Mouse (Mus musculus) forebrain, postnatal 0 days (tissue): ENCODE results near the gene Cln6. TPM values are rescaled to one million over a fixed set of nuclear protein-coding genes. Genes with fewer than 3 reads are reported as not detected.
"Not testable (repeated sequence)": the region's sequence is repeated elsewhere in the genome, so short reads cannot be mapped to it uniquely, and the experiment has no call there.

Source experiments
- ATAC-seq: fragments of 200-750 bp; cut with Nextera tagmentation; 2 replicates; pipeline ENCODE4 v1.8.0; 2017; ENCODE audit warnings: mild to moderate bottlenecking, moderate library complexity
- DNase-seq: peaks from one replicate; pipeline ENCODE4 v3.0.0-alpha.2; 2015
- H3K27ac ChIP-seq: fragments of 300-500 bp; sonication (generic); 2 replicates; pipeline ENCODE4 v1.5.1; 2014; ENCODE audit warnings: low read depth, mild to moderate bottlenecking, antibody characterized with exemption, low read length, moderate library complexity, mixed read lengths
- H3K27me3 ChIP-seq: fragments of 300-500 bp; sonication (generic); 2 replicates; pipeline ENCODE4 v1.6.1; 2014; ENCODE audit warnings: mild to moderate bottlenecking, low read length, mixed read lengths; ENCODE audit not compliant: insufficient read depth
- H3K36me3 ChIP-seq: fragments of 300-500 bp; sonication (generic); 2 replicates; pipeline ENCODE4 v1.6.1; 2014; ENCODE audit warnings: mild to moderate bottlenecking, moderate library complexity; ENCODE audit not compliant: insufficient read depth
- H3K4me1 ChIP-seq: fragments of 300-500 bp; sonication (generic); 2 replicates; pipeline ENCODE4 v1.6.1; 2014; ENCODE audit warnings: antibody characterized with exemption; ENCODE audit not compliant: insufficient read depth
- H3K4me2 ChIP-seq: fragments of 300-500 bp; sonication (generic); 2 replicates; pipeline ENCODE4 v1.6.1; 2014; ENCODE audit warnings: low read depth, mild to moderate bottlenecking, moderate library complexity
- H3K4me3 ChIP-seq: fragments of 300-500 bp; sonication (generic); 2 replicates; pipeline ENCODE4 v1.5.1; 2014; ENCODE audit warnings: low read depth, low read length, mixed read lengths
- H3K9ac ChIP-seq: fragments of 300-500 bp; sonication (generic); 2 replicates; pipeline ENCODE4 v1.6.1; 2014; ENCODE audit warnings: mild to moderate bottlenecking
- H3K9me3 ChIP-seq: fragments of 300-500 bp; sonication (generic); 2 replicates; pipeline ENCODE4 v1.6.1; 2016; ENCODE audit warnings: low read length
- CTCF ChIP-seq: sonication (generic); IDR thresholded peaks from 2 replicates; pipeline ENCODE4 v1.5.1; 2016; ENCODE audit warnings: antibody characterized with exemption, control low read depth, low read depth
- WGBS: fragments of 180-500 bp; shearing (Covaris S2); extraction: QIAGEN DNeasy Blood & Tissue Kit; methylation state at CpG from one replicate; pipeline ENCODE4 v1.1.7; 2014; 5-methylcytosine and 5-hydroxymethylcytosine counted together
- polyA plus RNA-seq: library from polyadenylated mRNA; unstranded; fragments of >200 nt; fragmentation: Nextera tagmentation; extraction: Ambion mirVana; gene quantifications from 2 replicates; pipeline ENCODE4 v1.2.1, GENCODE M21; 2015
- total RNA-seq: library from RNA; depleted of rRNA; stranded (reverse); fragments of >200 nt; gene quantifications from 2 replicates; pipeline ENCODE4 v1.2.3, GENCODE M21; 2014

The Cln6 gene
- total and polyA plus RNA-seq, 2 experiments from 2014 or later, result 6.8 to 9.2 TPM

- no peaks in the 10 kb centered on the region for H3K9me3 ChIP-seq
- TF ChIP-seq CTCF, result no peak
- DNase-seq (no peak), ATAC-seq (peak; percentile 16; the same call in 1 of the 2 replicates)
- H3K27me3 ChIP-seq, result no peaks in the 10 kb centered on the region
- 6% methylated on average over 14 of the region's 14 CpGs for WGBS
- H3K9ac ChIP-seq, result peak overlapping the region; percentile 90
- H3K36me3 ChIP-seq, result no peaks in the 10 kb centered on the region
- peak overlapping the region; percentile 91 for H3K4me3 ChIP-seq
- peaks cover 22% of the 10 kb centered on the region for H3K4me1 ChIP-seq
- H3K4me2 ChIP-seq, result peak overlapping the region; percentile 68
- peak overlapping the region; percentile 97 for H3K27ac ChIP-seq
These were observed 26.2 kb upstream of the Cln6 start for GRCm38 (mm10) chr9:62812216-62813049.

- WGBS, result 85% methylated on average over 2 of the region's 2 CpGs
- Histone ChIP-seq H3K4me1 (0 out of 2 replicates have a peak, but pooled peaks cover 8% of the 10 kb centered on the region), H3K9ac (no peak overlapping the region), H3K36me3 (no peaks in the 10 kb centered on the region), H3K4me2 (no peak overlapping the region), H3K9me3 (no peaks in the 10 kb centered on the region), H3K27me3 (no peaks in the 10 kb centered on the region), H3K4me3 (no peak overlapping the region), H3K27ac (no peak overlapping the region)
- ATAC-seq, result no peak
- no peak for DNase-seq
- TF ChIP-seq CTCF, result no peak
These were observed 23.8 kb upstream of the Cln6 start for GRCm38 (mm10) chr9:62814751-62815150.

- 73% methylated on average over 9 of the region's 9 CpGs for WGBS
- H3K36me3 ChIP-seq, result no peaks in the 10 kb centered on the region
- H3K27ac ChIP-seq, result no peak overlapping the region
- no peak overlapping the region for H3K4me2 ChIP-seq
- H3K4me3 ChIP-seq, result no peak overlapping the region
- 0 out of 2 replicates have a peak, but pooled peaks cover 8% of the 10 kb centered on the region for H3K4me1 ChIP-seq
- no peaks in the 10 kb centered on the region for H3K27me3 ChIP-seq
- no peak for ATAC-seq
- no peak overlapping the region for H3K9ac ChIP-seq
- no peak for TF ChIP-seq CTCF
- no peaks in the 10 kb centered on the region for H3K9me3 ChIP-seq
- no peak for DNase-seq
These were observed 22.1 kb upstream of the Cln6 start for GRCm38 (mm10) chr9:62816323-62817098.

GRCm38 (mm10) chr9:62817099-62817571 lies 21.4 kb upstream of the Cln6 start:
- Histone ChIP-seq H3K4me2 (no peak overlapping the region), H3K4me1 (0 out of 2 replicates have a peak, but pooled peaks cover 6% of the 10 kb centered on the region), H3K4me3 (no peak overlapping the region), H3K36me3 (no peaks in the 10 kb centered on the region), H3K9me3 (no peaks in the 10 kb centered on the region), H3K27me3 (no peaks in the 10 kb centered on the region), H3K9ac (no peak overlapping the region), H3K27ac (peak overlapping the region; percentile 35; the same call in 1 of the 2 replicates)
- 39% methylated on average over 12 of the region's 12 CpGs for WGBS
- no peak for TF ChIP-seq CTCF
- DNase-seq, result peak; percentile 58
- ATAC-seq, result peak; percentile 36

GRCm38 (mm10) chr9:62817828-62818614 lies 20.6 kb upstream of the Cln6 start:
- no peak overlapping the region for H3K9ac ChIP-seq
- no peaks in the 10 kb centered on the region for H3K9me3 ChIP-seq
- H3K4me3 ChIP-seq, result no peak overlapping the region
- no peaks in the 10 kb centered on the region for H3K36me3 ChIP-seq
- no peak for TF ChIP-seq CTCF
- no peak for ATAC-seq
- no peaks in the 10 kb centered on the region for H3K4me1 ChIP-seq
- DNase-seq, result no peak
- no peak overlapping the region for H3K27ac ChIP-seq
- no peaks in the 10 kb centered on the region for H3K27me3 ChIP-seq
- H3K4me2 ChIP-seq, result no peak overlapping the region
- WGBS, result 77% methylated on average over 4 of the region's 4 CpGs

GRCm38 (mm10) chr9:62819494-62819893 lies 19.1 kb upstream of the Cln6 start:
- Histone ChIP-seq H3K4me3 (no peak overlapping the region), H3K9me3 (no peaks in the 10 kb centered on the region), H3K27ac (no peak overlapping the region), H3K27me3 (no peaks in the 10 kb centered on the region), H3K4me1 (no peaks in the 10 kb centered on the region), H3K4me2 (no peak overlapping the region), H3K36me3 (no peaks in the 10 kb centered on the region), H3K9ac (no peak overlapping the region)
- TF ChIP-seq CTCF, result no peak
- no peak for ATAC-seq
- no peak for DNase-seq
- WGBS, result 91% methylated on average over 3 of the region's 3 CpGs

- ATAC-seq, H3K9ac ChIP-seq, DNase-seq, H3K4me3 ChIP-seq, H3K4me1 ChIP-seq, H3K27ac ChIP-seq, H3K27me3 ChIP-seq, H3K9me3 ChIP-seq, H3K36me3 ChIP-seq, H3K4me2 ChIP-seq: not testable (repeated sequence)
- WGBS, result 90% methylated on average over 6 of the region's 6 CpGs
These were observed 18.7 kb upstream of the Cln6 start for GRCm38 (mm10) chr9:62819910-62820309.
